Mouse (Mus musculus) limb, embryonic 10.5 days (tissue): ENCODE results near the gene Ranbp10. TPM values are rescaled to one million over a fixed set of nuclear protein-coding genes. Genes with fewer than 3 reads are reported as not detected.

ENCODE experiments used
- DNase-seq: peaks from one replicate; pipeline ENCODE4 v3.0.0-alpha.2; 2017; ENCODE audit warnings: low spot score
- H3K27ac ChIP-seq: fragments of 300-500 bp; sonication (generic); 2 replicates; pipeline ENCODE4 v1.5.1; 2016; ENCODE audit warnings: mild to moderate bottlenecking
- H3K27me3 ChIP-seq: fragments of 300-500 bp; sonication (generic); 2 replicates; pipeline ENCODE4 v1.6.1; 2016; ENCODE audit warnings: low read depth, mild to moderate bottlenecking; ENCODE audit not compliant: poor library complexity, severe bottlenecking
- H3K36me3 ChIP-seq: fragments of 300-500 bp; sonication (generic); 2 replicates; pipeline ENCODE4 v1.6.1; 2016; ENCODE audit warnings: mild to moderate bottlenecking, moderate library complexity
- H3K4me1 ChIP-seq: fragments of 300-500 bp; sonication (generic); 2 replicates; pipeline ENCODE4 v1.6.1; 2016
- H3K4me3 ChIP-seq: fragments of 300-500 bp; sonication (generic); 2 replicates; pipeline ENCODE4 v1.5.1; 2016; ENCODE audit warnings: mild to moderate bottlenecking, moderate library complexity
- H3K9me3 ChIP-seq: fragments of 300-500 bp; sonication (generic); replicated peaks from 2 replicates; pipeline ENCODE4 v1.6.1; 2016; ENCODE audit warnings: mild to moderate bottlenecking
- WGBS: fragments of 180-500 bp; shearing (Covaris S2); methylation state at CpG from one replicate; pipeline ENCODE4 v1.1.7; 2016; 5-methylcytosine and 5-hydroxymethylcytosine counted together
- polyA plus RNA-seq: library from polyadenylated mRNA; unstranded; fragments of >200 nt; fragmentation: Nextera tagmentation; extraction: Ambion mirVana; gene quantifications from 2 replicates; pipeline ENCODE4 v1.2.1, GENCODE M21; 2016

Ranbp10 gene
- polyA plus RNA-seq, 1 experiment from 2014 or later: 14.9 TPM

- no peak overlapping the region for H3K27ac ChIP-seq
- 93% methylated on average over 3 of the region's 3 CpGs for WGBS
- H3K9me3 ChIP-seq: no peaks in the 10 kb centered on the region
- peaks cover 85% of the 10 kb centered on the region for H3K36me3 ChIP-seq
- H3K4me1 ChIP-seq: no peaks in the 10 kb centered on the region
- DNase-seq: no peak
- H3K27me3 ChIP-seq: no peaks in the 10 kb centered on the region
- H3K4me3 ChIP-seq: no peak overlapping the region
Measured at GRCm38 (mm10) chr8:105819659-105820058, 7.5 kb downstream of the Ranbp10 start.

- Histone ChIP-seq H3K36me3 (peaks cover 73% of the 10 kb centered on the region), H3K4me3 (no peak overlapping the region), H3K27ac (no peak overlapping the region), H3K9me3 (no peaks in the 10 kb centered on the region), H3K4me1 (no peaks in the 10 kb centered on the region), H3K27me3 (no peaks in the 10 kb centered on the region)
- DNase-seq: no peak
- 97% methylated on average over 6 of the region's 6 CpGs for WGBS
Measured at GRCm38 (mm10) chr8:105813241-105813640, 13.9 kb downstream of the Ranbp10 start.

GRCm38 (mm10) chr8:105812511-105812910, 14.6 kb downstream of the Ranbp10 start:
- H3K4me1 ChIP-seq: no peaks in the 10 kb centered on the region
- no peak overlapping the region for H3K4me3 ChIP-seq
- DNase-seq: no peak
- WGBS: 90% methylated on average over 5 of the region's 5 CpGs
- no peaks in the 10 kb centered on the region for H3K27me3 ChIP-seq
- H3K27ac ChIP-seq: no peak overlapping the region
- H3K9me3 ChIP-seq: no peaks in the 10 kb centered on the region
- H3K36me3 ChIP-seq: peaks cover 72% of the 10 kb centered on the region

- Histone ChIP-seq H3K4me1 (no peaks in the 10 kb centered on the region), H3K36me3 (peaks cover 73% of the 10 kb centered on the region), H3K9me3 (no peaks in the 10 kb centered on the region), H3K4me3 (no peak overlapping the region), H3K27ac (no peak overlapping the region), H3K27me3 (no peaks in the 10 kb centered on the region)
- 88% methylated on average over 3 of the region's 3 CpGs for WGBS
- no peak for DNase-seq
Measured at GRCm38 (mm10) chr8:105811543-105811942, 15.6 kb downstream of the Ranbp10 start.

- no peaks in the 10 kb centered on the region for H3K4me1 ChIP-seq
- WGBS: 92% methylated on average over 10 of the region's 10 CpGs
- H3K4me3 ChIP-seq: no peak overlapping the region
- H3K9me3 ChIP-seq: no peaks in the 10 kb centered on the region
- DNase-seq: no peak
- H3K27ac ChIP-seq: no peak overlapping the region
- peaks cover 73% of the 10 kb centered on the region for H3K36me3 ChIP-seq
- H3K27me3 ChIP-seq: no peaks in the 10 kb centered on the region
Measured at GRCm38 (mm10) chr8:105811061-105811460, 16.1 kb downstream of the Ranbp10 start.

GRCm38 (mm10) chr8:105810245-105810786, 16.8 kb downstream of the Ranbp10 start:
- Histone ChIP-seq H3K4me3 (no peak overlapping the region), H3K36me3 (peaks cover 75% of the 10 kb centered on the region), H3K4me1 (no peaks in the 10 kb centered on the region), H3K27me3 (no peaks in the 10 kb centered on the region), H3K9me3 (no peaks in the 10 kb centered on the region), H3K27ac (no peak overlapping the region)
- 91% methylated on average over 6 of the region's 6 CpGs for WGBS
- no peak for DNase-seq

GRCm38 (mm10) chr8:105808480-105808879, 18.7 kb downstream of the Ranbp10 start:
- no peaks in the 10 kb centered on the region for H3K27me3 ChIP-seq
- WGBS: 93% methylated on average over 2 of the region's 2 CpGs
- H3K27ac ChIP-seq: no peak overlapping the region
- no peaks in the 10 kb centered on the region for H3K9me3 ChIP-seq
- no peaks in the 10 kb centered on the region for H3K4me1 ChIP-seq
- peaks cover 80% of the 10 kb centered on the region for H3K36me3 ChIP-seq
- DNase-seq: no peak
- no peak overlapping the region for H3K4me3 ChIP-seq

- H3K36me3 ChIP-seq: peaks cover 79% of the 10 kb centered on the region
- WGBS: 93% methylated on average over 5 of the region's 5 CpGs
- H3K4me1 ChIP-seq: no peaks in the 10 kb centered on the region
- H3K4me3 ChIP-seq: no peak overlapping the region
- no peaks in the 10 kb centered on the region for H3K27me3 ChIP-seq
- H3K9me3 ChIP-seq: no peaks in the 10 kb centered on the region
- H3K27ac ChIP-seq: no peak overlapping the region
- DNase-seq: no peak
Measured at GRCm38 (mm10) chr8:105807766-105808165, 19.4 kb downstream of the Ranbp10 start.

- peaks cover 69% of the 10 kb centered on the region for H3K36me3 ChIP-seq
Measured at GRCm38 (mm10) chr8:105805964-105806363, 21.2 kb downstream of the Ranbp10 start.

GRCm38 (mm10) chr8:105805346-105805745, 21.8 kb downstream of the Ranbp10 start:
- Histone ChIP-seq H3K4me1 (no peaks in the 10 kb centered on the region), H3K4me3 (no peak overlapping the region), H3K9me3 (no peaks in the 10 kb centered on the region), H3K27me3 (no peaks in the 10 kb centered on the region), H3K36me3 (peaks cover 64% of the 10 kb centered on the region), H3K27ac (no peak overlapping the region)
- WGBS: 83% methylated on average over 3 of the region's 3 CpGs
- no peak for DNase-seq

More at GRCm38 (mm10) chr8:105805964-105806363, 21.2 kb downstream of the Ranbp10 start:
- H3K4me1 ChIP-seq: no peaks in the 10 kb centered on the region
- H3K27ac ChIP-seq: no peak overlapping the region
- WGBS: 90% methylated on average over 1 of the region's 1 CpGs
- H3K4me3 ChIP-seq: no peak overlapping the region
- no peak for DNase-seq
- no peaks in the 10 kb centered on the region for H3K9me3 ChIP-seq
- H3K27me3 ChIP-seq: no peaks in the 10 kb centered on the region

- Histone ChIP-seq H3K9me3 (no peaks in the 10 kb centered on the region), H3K36me3 (peaks cover 66% of the 10 kb centered on the region), H3K4me3 (no peak overlapping the region), H3K4me1 (no peaks in the 10 kb centered on the region), H3K27me3 (no peaks in the 10 kb centered on the region), H3K27ac (no peak overlapping the region)
- DNase-seq: no peak
- WGBS: 94% methylated on average over 7 of the region's 7 CpGs
Measured at GRCm38 (mm10) chr8:105804797-105805196, 22.4 kb downstream of the Ranbp10 start.

- Histone ChIP-seq H3K27ac (no peak overlapping the region), H3K4me3 (no peak overlapping the region), H3K4me1 (no peaks in the 10 kb centered on the region), H3K27me3 (no peaks in the 10 kb centered on the region), H3K9me3 (no peaks in the 10 kb centered on the region), H3K36me3 (peaks cover 60% of the 10 kb centered on the region)
- WGBS: 88% methylated on average over 6 of the region's 6 CpGs
- DNase-seq: no peak
Measured at GRCm38 (mm10) chr8:105801153-105801904, 25.8 kb downstream of the Ranbp10 start.

- no peaks in the 10 kb centered on the region for H3K9me3 ChIP-seq
- DNase-seq: no peak
- H3K36me3 ChIP-seq: peaks cover 58% of the 10 kb centered on the region
- no peak overlapping the region for H3K4me3 ChIP-seq
- 69% methylated on average over 8 of the region's 8 CpGs for WGBS
- no peak overlapping the region for H3K27ac ChIP-seq
- no peaks in the 10 kb centered on the region for H3K27me3 ChIP-seq
- no peaks in the 10 kb centered on the region for H3K4me1 ChIP-seq
Measured at GRCm38 (mm10) chr8:105799091-105799812, 27.9 kb downstream of the Ranbp10 start.
